ENCODE assay signal across 9 mouse cellular contexts in genomic region chr2:102038895-102039667, GRCm38 (mm10).
DNase-seq lines count a peak whose midpoint lies in the region; ATAC-seq lines count a peak whose summit lies in the region.
"Had no signal": no experiment of that assay in that cellular context is flagged by ENCODE, and none has a peak within 500 bp of the region (broad histone marks: within the 10 kb centered on the region; RNA-seq: fewer than 3 reads in every experiment).

No protein-coding gene starts in this region.

- H3K4me3 ChIP-seq in hindbrain, embryonic 12.5 days, result no peak overlapping the region
- no peak overlapping the region for H3K4me3 ChIP-seq in hindbrain, embryonic 16.5 days (ENCODE audit: low read length)
- H3K4me3 ChIP-seq in forebrain, embryonic 15.5 days, result no peak overlapping the region
- H3K4me3 ChIP-seq: embryonic facial prominence, embryonic 12.5 days had no signal

- DNase-seq in CD8-positive naive resting alpha-beta T cell, adult 2 months (ENCODE audit: low read depth in 2 of 2, low spot score in 2 of 2), result peak; percentile 25 to 45
- peak; percentile 16 for DNase-seq in spleen, adult 12 weeks (ENCODE audit: low spot score)
- no peak for DNase-seq in adrenal gland, postnatal 25 days
- DNase-seq in frontal cortex, adult 2 months (ENCODE audit: extremely low spot score in 1 of 2, low spot score in 1 of 2), result no peak
- DNase-seq in adrenal gland, adult 18-20 months (ENCODE audit: low spot score in 2 of 2), result no peak

- WGBS in hindbrain, embryonic 12.5 days, result 89% methylated on average over 7 of the region's 7 CpGs
- WGBS in hindbrain, embryonic 16.5 days, result 83% methylated on average over 7 of the region's 7 CpGs
- WGBS in forebrain, embryonic 15.5 days, result 87% methylated on average over 7 of the region's 7 CpGs

- peak overlapping the region; percentile 49 for H3K27ac ChIP-seq in hindbrain, embryonic 12.5 days
- no peak overlapping the region for H3K27ac ChIP-seq in hindbrain, embryonic 16.5 days (ENCODE audit: low read depth, low read length)
- peak overlapping the region; percentile 77 for H3K27ac ChIP-seq in forebrain, embryonic 15.5 days (replicated peaks)
- H3K27ac ChIP-seq: embryonic facial prominence, embryonic 12.5 days had no signal

- no peaks in the 10 kb centered on the region for H3K36me3 ChIP-seq in hindbrain, embryonic 12.5 days
- no peaks in the 10 kb centered on the region for H3K36me3 ChIP-seq in hindbrain, embryonic 16.5 days (ENCODE audit: control insufficient read depth, insufficient read depth, low read length)
- no peaks in the 10 kb centered on the region for H3K36me3 ChIP-seq in forebrain, embryonic 15.5 days
- H3K36me3 ChIP-seq: embryonic facial prominence, embryonic 12.5 days had no signal

- no peak overlapping the region for H3K9ac ChIP-seq in hindbrain, embryonic 12.5 days
- no peak overlapping the region for H3K9ac ChIP-seq in hindbrain, embryonic 16.5 days (ENCODE audit: low read depth, low read length)
- H3K9ac ChIP-seq in forebrain, embryonic 15.5 days (replicated peaks), result no peak overlapping the region
- H3K9ac ChIP-seq: embryonic facial prominence, embryonic 12.5 days had no signal

- no peaks in the 10 kb centered on the region for H3K27me3 ChIP-seq in hindbrain, embryonic 12.5 days
- H3K27me3 ChIP-seq in hindbrain, embryonic 16.5 days (replicated peaks; ENCODE audit: control insufficient read depth, insufficient read depth, low read length), result no peaks in the 10 kb centered on the region
- no peaks in the 10 kb centered on the region for H3K27me3 ChIP-seq in forebrain, embryonic 15.5 days
- H3K27me3 ChIP-seq: embryonic facial prominence, embryonic 12.5 days had no signal

- H3K9me3 ChIP-seq in hindbrain, embryonic 12.5 days (replicated peaks), result no peaks in the 10 kb centered on the region
- no peaks in the 10 kb centered on the region for H3K9me3 ChIP-seq in hindbrain, embryonic 16.5 days (ENCODE audit: control insufficient read depth, low read length)
- H3K9me3 ChIP-seq in forebrain, embryonic 15.5 days, result no peaks in the 10 kb centered on the region
- H3K9me3 ChIP-seq: embryonic facial prominence, embryonic 12.5 days had no signal

- H3K4me1 ChIP-seq in hindbrain, embryonic 12.5 days, result peaks cover 30% of the 10 kb centered on the region
- peaks cover 16% of the 10 kb centered on the region; the same call in 1 of the 2 replicates for H3K4me1 ChIP-seq in hindbrain, embryonic 16.5 days (ENCODE audit: control insufficient read depth, insufficient read depth, low read depth, low read length)
- peaks cover 29% of the 10 kb centered on the region for H3K4me1 ChIP-seq in forebrain, embryonic 15.5 days

- H3K4me2 ChIP-seq in hindbrain, embryonic 12.5 days (replicated peaks), result no peak overlapping the region
- H3K4me2 ChIP-seq in hindbrain, embryonic 16.5 days (ENCODE audit: low read length), result no peak overlapping the region
- H3K4me2 ChIP-seq in forebrain, embryonic 15.5 days (replicated peaks), result no peak overlapping the region
- H3K4me2 ChIP-seq: embryonic facial prominence, embryonic 12.5 days had no signal

- no peak for ATAC-seq in hindbrain, embryonic 12.5 days (ENCODE audit: low FRiP score)
- ATAC-seq in hindbrain, embryonic 16.5 days, result no peak; the same call in 1 of the 2 replicates
- ATAC-seq in forebrain, embryonic 15.5 days (replicated peaks), result no peak

Comparison
In these comparisons a context has a peak if more than half of its experiments do, and no peak if none do; other contexts are left out.
1. DNase-seq: peak in CD8-positive naive resting alpha-beta T cell, adult 2 months (2 of 2) and spleen, adult 12 weeks (single experiment); none in adrenal gland, postnatal 25 days (single experiment), frontal cortex, adult 2 months (0 of 2) and adrenal gland, adult 18-20 months (0 of 2).